Mouse (Mus musculus) liver, postnatal 0 days (tissue): Measurements from ENCODE around the gene Med23. TPM values are rescaled to one million over a fixed set of nuclear protein-coding genes. Genes with fewer than 3 reads are reported as not detected.

Source experiments
- ATAC-seq: fragments of 200-750 bp; cut with Nextera tagmentation; 2 replicates; pipeline ENCODE4 v1.8.0; 2017; ENCODE audit warnings: mild to moderate bottlenecking, moderate library complexity
- DNase-seq: peaks from one replicate; pipeline ENCODE4 v3.0.0-alpha.2; 2016
- H3K27ac ChIP-seq: fragments of 300-500 bp; sonication (generic); 2 replicates; pipeline ENCODE4 v1.5.1; 2014; ENCODE audit warnings: antibody characterized with exemption, moderate library complexity, mild to moderate bottlenecking, low read depth
- H3K27me3 ChIP-seq: fragments of 300-500 bp; sonication (generic); 2 replicates; pipeline ENCODE4 v1.6.1; 2014; ENCODE audit warnings: low read length, control low read depth, mixed read lengths; ENCODE audit not compliant: insufficient read depth
- H3K36me3 ChIP-seq: fragments of 300-500 bp; sonication (generic); replicated peaks from 2 replicates; pipeline ENCODE4 v1.6.1; 2014; ENCODE audit warnings: mild to moderate bottlenecking, control low read depth, low read length, moderate library complexity, mixed read lengths; ENCODE audit not compliant: insufficient read depth
- H3K4me1 ChIP-seq: fragments of 300-500 bp; sonication (generic); 2 replicates; pipeline ENCODE4 v1.6.1; 2014; ENCODE audit warnings: antibody characterized with exemption, mild to moderate bottlenecking, control low read depth; ENCODE audit not compliant: insufficient read depth
- H3K4me2 ChIP-seq: fragments of 300-500 bp; sonication (generic); 2 replicates; pipeline ENCODE4 v1.6.1; 2014; ENCODE audit warnings: low read depth, mild to moderate bottlenecking, low read length, moderate library complexity, mixed read lengths
- H3K4me3 ChIP-seq: fragments of 300-500 bp; sonication (generic); 2 replicates; pipeline ENCODE4 v1.5.1; 2014; ENCODE audit warnings: low read depth, low read length
- H3K9ac ChIP-seq: fragments of 300-500 bp; sonication (generic); replicated peaks from 2 replicates; pipeline ENCODE4 v1.6.1; 2014; ENCODE audit warnings: mild to moderate bottlenecking, moderate library complexity
- H3K9me3 ChIP-seq: fragments of 300-500 bp; sonication (generic); 2 replicates; pipeline ENCODE4 v1.6.1; 2016; ENCODE audit warnings: mild to moderate bottlenecking, control low read depth, low read length, mixed read lengths
- CTCF ChIP-seq: sonication (generic); IDR thresholded peaks from 2 replicates; pipeline ENCODE4 v1.5.1; 2016; ENCODE audit warnings: antibody characterized with exemption, low read depth
- EP300 ChIP-seq: IDR thresholded peaks from 2 replicates; pipeline ENCODE4 v1.6.1; 2016; ENCODE audit warnings: antibody characterized with exemption, low read depth, mild to moderate bottlenecking
- WGBS: fragments of 180-500 bp; shearing (Covaris S2); extraction: QIAGEN DNeasy Blood & Tissue Kit; methylation state at CpG from one replicate; pipeline ENCODE4 v1.1.7; 2014; ENCODE audit not compliant: insufficient replicate concordance; 5-methylcytosine and 5-hydroxymethylcytosine counted together
- polyA plus RNA-seq: library from polyadenylated mRNA; unstranded; fragments of >200 nt; fragmentation: Nextera tagmentation; extraction: Ambion mirVana; gene quantifications from 2 replicates; pipeline ENCODE4 v1.2.1, GENCODE M21; 2015

The Med23 gene
- polyA plus RNA-seq, 1 experiment from 2014 or later = 3.4 TPM

GRCm38 (mm10) chr10:24824621-24825020, 45.2 kb upstream of the Med23 start:
- 0 out of 2 replicates have a peak, but pooled peaks cover 3% of the 10 kb centered on the region for H3K4me1 ChIP-seq
- no peak overlapping the region for H3K9ac ChIP-seq
- no peak overlapping the region for H3K4me2 ChIP-seq
- H3K27me3 ChIP-seq = no peaks in the 10 kb centered on the region
- DNase-seq = no peak
- no peak overlapping the region for H3K4me3 ChIP-seq
- no peaks in the 10 kb centered on the region for H3K36me3 ChIP-seq
- no peak for ATAC-seq
- WGBS = 86% methylated on average over 8 of the region's 8 CpGs
- no peak overlapping the region for H3K27ac ChIP-seq
- H3K9me3 ChIP-seq = no peaks in the 10 kb centered on the region
- TF ChIP-seq CTCF (no peak), EP300 (no peak)

- Histone ChIP-seq H3K9me3 (no peaks in the 10 kb centered on the region), H3K4me2 (no peak overlapping the region), H3K9ac (no peak overlapping the region), H3K27ac (no peak overlapping the region), H3K27me3 (no peaks in the 10 kb centered on the region), H3K4me1 (0 out of 2 replicates have a peak, but pooled peaks cover 3% of the 10 kb centered on the region), H3K4me3 (no peak overlapping the region), H3K36me3 (no peaks in the 10 kb centered on the region)
- no peak for DNase-seq
- TF ChIP-seq CTCF = no peak
- TF ChIP-seq EP300 = no peak
- WGBS = 72% methylated on average over 7 of the region's 7 CpGs
- no peak for ATAC-seq
Measured at GRCm38 (mm10) chr10:24825456-24826081, 44.2 kb upstream of the Med23 start.

- Histone ChIP-seq H3K4me3 (no peak overlapping the region), H3K36me3 (no peaks in the 10 kb centered on the region), H3K9me3 (no peaks in the 10 kb centered on the region), H3K9ac (no peak overlapping the region), H3K4me2 (no peak overlapping the region), H3K4me1 (0 out of 2 replicates have a peak, but pooled peaks cover 3% of the 10 kb centered on the region), H3K27me3 (no peaks in the 10 kb centered on the region), H3K27ac (no peak overlapping the region)
- 62% methylated on average over 6 of the region's 6 CpGs for WGBS
- TF ChIP-seq EP300 (no peak), CTCF (no peak)
- no peak for ATAC-seq
- DNase-seq = no peak
Measured at GRCm38 (mm10) chr10:24826130-24826529, 43.7 kb upstream of the Med23 start.

DNA sequence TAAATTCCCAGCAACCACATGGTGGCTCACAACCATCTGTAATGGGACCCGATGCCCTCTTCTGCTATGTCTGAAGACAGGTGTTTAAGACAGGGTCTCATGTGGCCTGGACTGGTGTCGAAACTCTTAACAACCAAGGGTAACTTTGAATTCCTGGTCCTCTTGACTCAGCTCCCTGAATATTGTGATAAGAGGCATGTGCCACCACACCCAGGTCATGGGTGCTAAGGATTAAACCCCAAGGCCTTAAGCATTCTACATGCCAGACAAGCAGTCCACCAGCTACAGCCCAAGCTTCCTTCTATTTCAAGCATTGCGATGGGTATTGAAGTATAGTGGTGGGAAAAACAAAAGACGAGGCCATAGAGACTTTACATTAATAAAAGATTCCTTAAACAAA, 41.6 kb upstream of the Med23 start:
- Histone ChIP-seq H3K36me3 (no peaks in the 10 kb centered on the region), H3K4me1 (peaks cover 5% of the 10 kb centered on the region; the same call in 1 of the 2 replicates), H3K9ac (no peak overlapping the region), H3K4me3 (no peak overlapping the region), H3K4me2 (no peak overlapping the region), H3K27ac (no peak overlapping the region), H3K27me3 (no peaks in the 10 kb centered on the region), H3K9me3 (no peaks in the 10 kb centered on the region)
- 74% methylated on average over 4 of the region's 4 CpGs for WGBS
- DNase-seq = no peak
- TF ChIP-seq EP300 (no peak), CTCF (no peak)
- ATAC-seq = peak; percentile 66

DNA sequence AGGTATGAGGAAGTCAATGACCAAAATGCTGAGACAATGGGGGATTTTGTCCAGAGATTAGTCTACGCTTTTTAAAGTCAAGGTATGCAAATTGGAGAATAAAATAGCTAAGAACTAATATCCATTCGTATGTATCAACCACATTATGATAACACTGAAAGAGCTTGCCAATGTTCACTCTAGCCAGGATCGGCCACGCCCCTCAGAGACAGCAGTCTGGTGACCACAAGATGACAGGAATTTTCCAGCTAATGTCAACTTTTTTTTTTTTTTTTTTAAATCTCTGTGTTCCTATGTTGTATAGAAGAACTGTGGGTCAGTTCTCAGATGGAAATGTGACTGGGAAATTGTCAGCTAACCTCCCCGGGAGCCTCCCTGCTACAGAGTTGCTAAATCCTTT, 39.3 kb upstream of the Med23 start:
- TF ChIP-seq EP300 = no peak
- ATAC-seq = no peak
- Histone ChIP-seq H3K4me3 (no peak overlapping the region), H3K36me3 (no peaks in the 10 kb centered on the region), H3K4me2 (no peak overlapping the region), H3K27ac (no peak overlapping the region), H3K4me1 (peaks cover 9% of the 10 kb centered on the region), H3K9me3 (no peaks in the 10 kb centered on the region), H3K9ac (no peak overlapping the region), H3K27me3 (no peaks in the 10 kb centered on the region)
- no peak for DNase-seq
- 61% methylated on average over 5 of the region's 5 CpGs for WGBS

DNA sequence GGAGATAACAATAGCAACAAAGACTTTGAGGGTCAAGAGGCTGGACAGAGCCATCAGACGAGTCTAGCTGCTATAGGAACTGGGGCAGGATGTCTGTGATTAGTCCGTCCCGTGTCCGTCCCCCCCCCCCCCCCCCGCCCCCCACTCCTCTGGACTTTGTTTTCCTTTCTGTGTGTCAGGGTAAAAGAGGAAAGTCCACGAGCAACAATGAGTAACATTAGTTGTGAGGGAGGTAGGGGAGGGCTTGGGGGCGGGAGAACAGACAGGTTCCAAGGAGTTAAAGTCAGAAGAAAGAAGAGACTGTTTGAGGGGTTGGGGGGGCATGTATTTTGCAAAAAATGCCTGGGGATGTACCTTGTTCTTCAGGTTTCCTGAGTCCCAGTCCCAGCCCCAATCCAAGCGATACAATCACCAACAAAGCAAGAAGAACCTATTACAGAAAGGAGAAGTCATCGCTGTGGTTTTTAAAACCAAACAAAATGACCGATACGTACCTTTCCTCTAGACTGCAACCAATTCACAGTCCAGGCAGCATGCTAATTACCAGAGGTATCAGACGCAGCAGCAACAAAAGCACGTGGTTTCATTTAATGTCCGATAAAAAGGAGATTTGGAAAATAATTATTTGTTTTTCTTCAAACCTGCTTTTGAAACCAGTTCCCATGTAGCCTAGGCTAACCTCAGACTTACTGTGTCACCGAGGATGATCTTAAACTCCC, 38.2 kb upstream of the Med23 start:
- Histone ChIP-seq H3K27ac (peak overlapping the region; percentile 29; the same call in 1 of the 2 replicates), H3K36me3 (no peaks in the 10 kb centered on the region), H3K4me1 (peaks cover 9% of the 10 kb centered on the region), H3K4me3 (no peak overlapping the region), H3K27me3 (no peaks in the 10 kb centered on the region), H3K9ac (no peak overlapping the region), H3K9me3 (no peaks in the 10 kb centered on the region), H3K4me2 (peak overlapping the region; percentile 7; the same call in 1 of the 2 replicates)
- WGBS = 33% methylated on average over 14 of the region's 15 CpGs
- no peak for TF ChIP-seq EP300
- no peak for TF ChIP-seq CTCF
- ATAC-seq = peak; percentile 62
- DNase-seq = peak; percentile 37
